Mouse (Mus musculus) layer of hippocampus, adult 8-10 months (tissue): ENCODE measurements around the gene Pex14. TPM values are rescaled to one million over a fixed set of nuclear protein-coding genes. Genes with fewer than 3 reads are reported as not detected.
"Not testable (repeated sequence)": the region's sequence is repeated elsewhere in the genome, so short reads cannot be mapped to it uniquely, and the experiment has no call there.

ENCODE experiments used
- DNase-seq, 2 experiments: peaks; one replicate each; pipeline ENCODE4 v3.0.0; 2022; ENCODE audit warnings: low spot score in 2 of 2
- total RNA-seq, 4 experiments: library from RNA; stranded (reverse); gene quantifications; 2 replicates each; pipeline ENCODE4 v1.2.4; 2022

The Pex14 gene
- total RNA-seq, 4 experiments from 2014 or later = 44.2 to 48.7 (median 46.2) TPM

DNA sequence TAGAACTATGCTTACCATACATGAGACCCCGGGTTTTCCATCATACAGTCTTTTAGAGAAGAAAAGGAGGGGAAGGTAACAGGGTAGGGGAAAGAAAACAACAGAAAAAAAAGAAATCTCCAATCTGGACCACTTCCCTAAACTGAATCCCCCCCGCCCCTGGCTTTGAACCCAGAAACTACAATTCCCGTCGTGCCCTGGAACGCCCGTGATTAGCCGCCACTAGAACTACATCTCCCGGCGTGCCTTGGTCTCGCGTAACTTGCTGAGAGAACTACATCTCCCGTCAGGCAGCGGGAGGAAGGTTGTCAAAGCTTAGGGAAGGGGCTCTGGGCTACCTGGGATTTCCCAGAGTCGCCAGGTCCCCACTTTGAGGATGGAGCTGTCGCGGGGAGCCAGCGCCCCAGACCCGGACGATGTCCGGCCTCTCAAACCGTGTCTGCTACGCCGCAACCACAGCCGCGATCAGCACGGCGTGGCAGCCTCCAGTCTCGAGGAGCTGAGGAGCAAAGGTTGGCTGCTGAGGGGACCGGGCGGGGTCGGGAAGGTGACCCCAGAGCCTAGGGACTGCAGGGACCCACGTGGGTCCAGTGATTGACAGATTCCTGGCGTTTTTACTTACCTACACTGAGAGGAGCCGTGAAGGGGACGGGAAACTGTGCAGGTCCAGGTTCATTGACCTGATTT is 4.3 kb upstream of the Pex14 start, which contains the start of gene Dffa:
Gene Dffa, plus strand, starts transcription at position 272 of the 687 bp plus-strand sequence.
- DNase-seq = peak; percentile 91 to 92

DNA sequence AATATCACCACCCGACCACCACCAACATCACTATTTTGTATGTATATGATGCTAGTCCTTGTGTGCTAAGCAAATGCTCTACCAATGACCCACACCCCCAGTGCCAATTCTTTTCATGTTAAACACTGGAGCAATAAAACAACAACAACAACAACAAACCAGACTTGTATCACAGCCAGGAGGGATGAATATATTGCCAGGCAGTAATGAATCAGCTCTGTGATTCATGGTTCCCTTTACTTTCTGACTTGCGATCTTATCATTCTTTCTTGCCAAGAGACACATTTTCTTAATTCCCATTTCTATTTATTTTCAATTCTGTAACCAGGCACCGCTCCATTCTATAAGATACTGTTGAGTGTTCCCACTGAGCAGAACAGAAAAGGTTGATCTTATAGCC is 1.8 kb upstream of the Pex14 start:
- no peak for DNase-seq

DNA sequence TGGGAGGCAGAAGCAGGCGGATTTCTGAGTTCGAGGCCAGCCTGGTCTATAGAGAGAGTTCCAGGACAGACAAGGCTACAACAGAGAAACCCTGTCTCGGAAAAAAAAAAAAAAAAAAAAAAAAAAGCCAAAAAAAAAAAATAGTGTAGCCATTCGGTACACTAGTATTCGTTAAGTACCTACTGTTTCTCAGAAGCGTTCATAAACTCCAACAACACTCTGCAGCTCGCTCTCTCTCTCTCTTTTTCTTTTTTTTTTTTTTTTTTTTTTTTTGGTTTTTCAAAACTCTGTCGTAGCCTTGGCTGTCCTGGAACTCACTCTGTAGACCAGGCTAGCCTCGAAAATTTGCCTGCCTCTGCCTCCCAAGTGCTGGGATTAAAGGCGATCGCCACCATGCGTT is 773 bp upstream of the Pex14 start:
- DNase-seq = not testable (repeated sequence)

DNA sequence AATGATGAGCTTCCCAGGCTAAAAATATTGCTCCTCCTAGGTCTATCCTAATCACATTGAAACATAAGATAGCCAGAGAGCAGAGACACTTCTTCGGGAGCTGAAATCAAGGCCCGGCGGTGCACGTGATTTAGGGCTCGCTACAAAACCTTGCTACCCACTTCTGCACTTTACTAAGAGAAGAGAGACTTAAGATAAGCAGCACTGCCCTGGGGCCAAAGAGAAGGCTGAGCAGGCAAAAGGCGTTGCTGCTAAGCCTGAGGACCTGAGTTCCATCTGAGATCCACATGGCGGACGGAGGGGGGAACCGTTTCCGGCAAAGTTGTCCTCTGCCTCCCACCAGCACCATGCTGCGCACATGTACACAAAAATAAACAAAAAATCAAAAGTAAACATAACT is 1.1 kb downstream of the Pex14 start:
- no peak for DNase-seq

DNA sequence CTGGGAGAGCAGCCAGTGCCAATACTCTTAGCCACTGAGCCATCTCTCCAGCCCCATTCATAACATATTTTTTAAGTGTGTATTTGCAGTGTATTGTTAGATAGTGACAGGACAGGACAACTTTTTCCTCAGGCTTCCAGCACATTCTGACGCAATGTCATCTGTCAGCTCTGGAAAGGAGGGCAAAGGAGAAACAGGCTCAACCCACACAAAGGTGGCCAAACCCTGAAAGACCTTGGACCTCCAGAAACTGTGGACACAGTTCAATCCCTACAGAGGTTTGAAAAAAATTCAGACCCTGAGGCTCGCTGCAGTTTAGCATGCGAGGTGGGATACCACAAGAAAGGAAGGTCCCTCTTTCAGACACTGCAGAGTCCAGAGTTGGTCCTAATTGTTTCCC is 1.7 kb downstream of the Pex14 start:
- no peak for DNase-seq

DNA sequence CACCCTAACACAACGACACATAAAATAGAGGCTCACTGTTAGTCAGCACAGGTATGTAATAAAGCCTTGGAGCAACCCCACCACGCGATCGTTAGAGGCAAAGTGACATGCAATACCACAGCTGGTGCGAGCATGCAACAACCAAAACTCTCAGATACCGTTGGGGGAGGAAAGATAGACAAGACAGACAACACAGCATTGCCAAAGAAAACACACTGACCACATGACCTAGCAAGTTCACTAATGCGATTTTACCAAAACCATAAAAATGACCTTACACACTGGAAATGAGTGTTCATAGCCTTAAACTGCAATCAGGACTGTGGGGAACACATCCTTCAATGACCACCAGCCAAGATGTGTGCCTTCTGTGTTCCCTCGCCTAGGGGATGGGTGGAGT is 8.3 kb downstream of the Pex14 start:
- DNase-seq = no peak

DNA sequence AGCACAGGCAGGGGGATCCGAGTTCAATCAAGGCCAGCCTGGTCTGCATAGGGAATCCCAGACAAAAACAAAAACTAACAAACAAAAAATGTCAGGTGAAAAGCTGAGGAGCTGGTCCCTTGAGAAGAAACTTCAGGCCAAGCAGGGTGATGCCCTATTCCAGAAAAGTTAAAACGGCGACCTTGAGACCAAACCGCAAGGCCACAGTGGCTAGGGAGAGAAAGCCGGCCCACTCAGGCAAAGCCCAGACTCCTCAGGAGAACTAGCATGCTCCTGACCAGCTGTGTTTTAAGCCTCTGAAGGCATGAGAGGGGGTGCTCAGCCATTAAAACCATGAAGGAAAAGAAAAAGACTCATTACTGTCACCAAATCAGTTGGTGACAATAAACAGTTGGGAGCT is 14.3 kb downstream of the Pex14 start:
- DNase-seq = no peak

DNA sequence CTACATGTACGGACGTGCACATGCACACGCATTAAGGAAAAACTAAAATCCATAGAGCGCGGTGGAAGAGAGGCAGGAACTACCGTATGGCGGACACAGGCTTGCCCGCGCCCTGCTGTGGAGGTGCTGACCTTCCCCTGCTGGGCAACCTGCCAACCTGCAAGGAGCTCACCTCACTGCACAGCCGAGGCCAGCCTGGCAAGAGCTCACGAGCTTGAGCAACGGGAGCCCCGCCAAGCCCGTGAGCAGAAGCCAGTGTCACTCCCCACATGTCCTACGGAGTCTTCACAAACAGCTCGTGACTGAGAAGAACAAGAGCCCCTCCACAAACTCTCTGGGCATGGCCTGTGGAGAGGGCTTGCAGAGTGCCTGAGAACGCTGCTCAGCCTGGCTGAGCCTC is 18.1 kb downstream of the Pex14 start:
- DNase-seq = no peak

DNA sequence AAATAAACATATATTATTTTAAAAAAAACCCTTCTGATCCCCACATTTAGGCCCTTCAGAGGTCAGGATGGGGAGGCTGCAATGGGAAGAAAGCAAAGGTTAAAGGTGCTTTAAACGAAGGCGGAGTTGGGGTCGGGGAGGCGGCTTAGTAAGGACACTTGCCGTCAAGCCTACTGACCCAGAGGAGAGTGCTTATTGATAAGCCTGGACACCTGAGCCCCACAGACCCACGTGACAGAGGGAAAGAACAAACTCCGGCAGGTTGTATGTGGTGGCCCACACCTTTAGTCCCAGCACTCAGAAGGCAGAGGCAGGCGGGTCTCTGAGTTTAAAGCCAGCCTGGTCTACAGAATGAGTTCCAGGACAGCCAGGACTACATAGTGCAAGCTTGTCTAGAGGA is 19.6 kb downstream of the Pex14 start:
- no peak for DNase-seq

DNA sequence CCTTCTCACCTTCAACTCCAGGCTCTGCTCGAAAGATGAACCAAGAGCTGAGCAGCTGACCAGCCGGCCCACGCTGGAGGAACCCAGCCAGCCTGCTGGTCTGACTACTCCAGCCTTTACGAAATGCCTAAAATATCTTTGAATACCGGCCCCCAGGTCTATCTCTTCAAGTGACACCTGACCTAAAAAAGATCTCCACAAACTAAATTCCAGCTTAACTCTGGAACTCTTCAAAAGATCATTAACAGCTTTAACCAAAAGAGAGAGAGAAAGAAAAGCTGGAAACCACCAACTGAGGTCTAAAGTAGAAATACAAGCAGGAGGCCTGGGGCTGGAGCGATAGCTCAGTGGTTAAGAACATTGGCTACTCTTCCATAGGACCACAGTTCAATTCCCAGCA is 20.0 kb downstream of the Pex14 start:
- DNase-seq = no peak

DNA sequence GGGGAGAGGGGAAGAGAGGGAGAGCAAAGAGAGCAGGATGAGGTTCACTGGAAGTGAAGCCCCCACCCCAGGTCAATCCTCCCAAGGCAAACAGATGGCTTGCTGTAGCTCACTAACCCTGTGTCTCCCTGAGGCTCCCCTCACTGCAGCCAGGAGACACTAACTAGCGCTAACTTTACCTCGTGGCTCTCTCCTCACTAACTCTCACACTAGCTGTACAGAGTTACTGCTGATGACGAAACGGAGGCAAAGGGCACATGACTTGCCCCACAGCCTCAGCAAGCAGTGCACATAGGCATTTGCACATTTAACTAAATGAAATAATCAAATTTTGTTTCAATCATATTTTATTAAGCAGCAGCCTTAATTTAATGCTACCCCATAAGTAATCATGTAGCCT is 21.4 kb downstream of the Pex14 start:
- no peak for DNase-seq

DNA sequence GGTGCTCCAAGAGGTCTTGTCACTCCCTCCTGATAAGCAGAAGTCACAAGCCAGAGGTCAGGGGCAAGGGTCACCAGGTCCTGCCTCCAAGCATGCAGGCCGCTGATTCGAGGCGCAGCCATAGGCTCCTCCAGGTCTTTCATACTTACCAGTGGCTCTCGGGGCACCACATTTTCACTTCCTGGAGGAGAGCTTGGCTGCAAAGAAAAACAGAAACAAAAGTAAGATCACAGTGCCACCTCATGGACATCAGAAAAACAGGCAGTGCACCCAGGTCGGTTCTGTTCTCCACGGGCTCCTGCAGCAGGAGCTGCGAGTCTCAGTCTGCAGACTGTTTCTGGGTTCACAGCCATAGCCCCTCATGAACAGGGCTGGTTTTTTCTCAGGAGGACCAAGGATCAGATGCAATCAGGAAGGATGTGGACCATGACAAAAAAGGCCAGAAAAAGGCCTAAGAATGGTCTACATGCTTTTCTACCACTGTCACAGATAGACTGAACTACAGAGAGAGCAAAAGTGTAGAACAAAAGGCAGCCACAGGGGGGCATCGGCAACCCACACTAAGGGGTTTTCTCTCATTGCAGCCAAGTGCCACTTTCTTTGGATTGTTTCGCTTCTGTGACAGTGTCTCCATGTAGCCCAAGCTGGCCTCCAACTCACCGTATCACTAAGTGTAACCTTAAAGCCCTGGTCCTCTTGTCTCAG is 23.7 kb downstream of the Pex14 start:
- DNase-seq = peak; percentile 39 to 71

DNA sequence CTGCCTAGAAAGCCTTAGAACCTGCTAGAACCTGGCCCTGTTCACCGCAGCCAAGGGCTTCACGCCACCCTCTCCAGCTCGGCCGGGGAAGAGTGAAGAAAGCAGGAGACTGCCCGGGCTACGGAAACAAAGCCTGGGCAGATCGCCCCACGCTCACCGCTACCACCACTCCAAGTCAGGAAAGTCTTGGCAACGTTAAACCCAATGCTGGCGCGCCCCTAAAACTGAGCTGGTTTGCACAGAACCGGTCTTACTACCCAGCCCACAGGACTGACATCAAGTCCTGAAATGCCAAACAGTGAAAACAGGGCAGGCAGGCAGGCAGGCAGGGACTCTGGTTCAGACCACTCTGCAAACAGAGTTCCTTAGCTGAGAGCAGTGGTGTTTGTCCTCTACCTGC is 24.6 kb downstream of the Pex14 start:
- DNase-seq = no peak

DNA sequence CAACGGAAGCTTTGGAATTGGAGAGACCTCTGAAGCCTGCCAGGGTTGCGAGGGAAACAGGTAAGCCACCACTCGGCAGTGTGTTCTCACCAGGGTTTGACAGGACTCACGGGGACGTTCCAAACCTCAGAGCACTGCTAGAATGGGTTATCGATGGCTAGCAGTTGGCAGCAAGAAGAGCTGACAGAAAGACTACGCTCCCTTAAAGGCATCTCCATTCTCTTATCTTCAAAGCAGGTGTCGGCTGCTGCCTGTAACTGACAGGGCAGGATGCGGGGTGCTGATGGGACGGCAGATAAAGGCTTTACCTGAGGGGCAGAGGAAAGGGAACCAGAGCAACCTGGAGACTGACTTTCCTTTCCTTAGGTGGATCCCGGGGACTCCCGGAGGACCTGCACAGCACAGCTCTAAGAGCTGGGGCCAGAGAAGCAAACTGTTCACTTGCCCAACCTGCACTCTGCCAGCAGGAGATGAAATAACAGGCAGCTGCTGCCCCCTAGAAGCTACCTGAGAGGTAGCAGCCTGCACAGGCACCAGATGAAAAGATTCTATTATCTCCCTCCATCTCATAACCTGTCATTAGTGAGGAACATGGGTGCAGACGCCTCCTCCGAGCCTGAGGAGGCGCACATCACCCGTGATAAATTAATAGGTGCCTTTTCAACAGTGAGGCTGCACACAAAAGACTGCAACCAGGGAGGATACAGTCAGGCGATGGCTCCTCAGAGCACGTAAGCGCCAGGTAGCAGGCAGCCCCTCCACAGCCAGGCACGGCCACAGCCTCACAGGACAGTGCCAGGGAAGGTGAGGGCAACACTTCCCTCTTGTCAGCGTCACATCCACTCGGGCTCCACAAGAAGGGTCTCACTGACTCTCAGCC is 32.8 kb downstream of the Pex14 start:
- DNase-seq = no peak

DNA sequence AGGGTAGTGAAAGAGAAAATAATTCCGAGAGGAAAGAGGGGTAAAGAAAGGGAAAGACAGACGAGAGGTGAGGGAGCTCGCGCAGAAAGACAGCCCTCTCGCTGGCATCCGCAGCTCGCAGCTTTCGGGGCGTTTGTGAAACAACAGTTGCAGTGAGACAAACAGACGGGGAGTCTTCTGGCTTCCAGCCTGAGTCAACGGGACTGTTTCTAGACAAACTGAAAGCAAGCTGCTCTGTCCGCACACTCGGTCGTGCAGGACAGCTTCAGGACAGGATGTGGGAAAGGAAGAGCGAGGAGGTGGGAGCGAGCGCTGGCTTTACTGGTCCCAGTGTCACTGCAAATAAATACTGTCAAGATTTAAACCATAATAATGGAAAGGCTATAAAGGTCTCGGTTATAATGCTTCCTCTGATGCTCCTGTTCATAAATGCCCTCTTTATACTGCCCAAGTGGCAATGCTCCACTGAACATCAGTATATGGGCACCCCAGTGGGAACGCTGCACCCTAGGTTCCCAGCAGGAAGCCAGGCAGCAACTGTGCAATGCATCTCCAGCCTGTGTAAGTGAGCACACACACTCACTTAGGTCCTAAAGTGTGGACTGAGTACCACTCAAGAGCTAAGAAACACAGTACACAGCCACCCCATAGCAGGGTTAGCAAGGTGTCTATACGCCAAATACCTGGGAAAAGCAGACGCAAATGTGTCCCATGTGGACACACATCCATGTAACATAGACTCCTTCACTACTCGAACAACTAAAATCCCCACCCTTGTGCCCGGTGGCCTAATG is 35.4 kb downstream of the Pex14 start:
- no peak for DNase-seq

DNA sequence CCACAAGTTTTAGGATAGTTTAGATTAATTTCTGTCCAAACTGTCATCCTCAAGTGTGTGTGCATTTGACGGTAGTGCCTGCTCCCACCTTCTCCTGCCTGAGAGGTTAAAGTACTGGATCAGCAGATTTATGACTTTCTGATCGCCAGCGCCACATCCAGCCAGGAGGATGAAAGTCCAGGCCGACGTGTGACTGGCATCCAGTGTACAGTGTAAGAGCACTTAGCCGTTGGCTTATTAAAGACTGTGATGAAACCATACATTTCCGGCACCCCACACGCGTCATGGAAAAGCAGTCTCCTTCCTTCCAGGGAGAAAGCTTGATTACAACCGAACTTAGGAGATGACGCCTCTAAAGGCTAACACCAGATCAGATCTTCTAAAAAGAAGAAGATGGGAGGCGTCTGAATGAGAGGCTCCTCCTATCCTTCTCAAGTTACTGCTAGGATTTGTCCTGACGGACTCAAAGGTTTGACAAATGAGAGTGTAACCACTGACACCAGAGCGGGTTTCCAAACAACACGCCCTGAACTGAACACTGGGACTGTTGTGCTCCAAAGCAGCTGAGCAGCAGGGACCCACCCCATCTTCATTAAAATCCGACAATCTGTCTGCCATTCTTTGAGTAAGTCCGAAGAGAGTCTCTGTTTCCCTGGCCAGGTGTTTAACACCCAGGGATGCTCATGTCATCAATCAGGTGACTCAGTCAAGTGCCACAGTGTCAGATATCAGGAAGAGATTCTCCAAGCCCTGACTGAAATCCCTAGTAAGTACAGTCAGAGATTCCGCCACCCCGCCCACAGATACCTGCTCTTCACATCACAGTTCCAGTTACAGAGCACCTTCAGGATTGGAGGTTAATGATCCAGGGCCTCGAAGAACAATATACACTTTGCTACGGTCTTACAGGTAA is 37.0 kb downstream of the Pex14 start:
- DNase-seq = no peak

DNA sequence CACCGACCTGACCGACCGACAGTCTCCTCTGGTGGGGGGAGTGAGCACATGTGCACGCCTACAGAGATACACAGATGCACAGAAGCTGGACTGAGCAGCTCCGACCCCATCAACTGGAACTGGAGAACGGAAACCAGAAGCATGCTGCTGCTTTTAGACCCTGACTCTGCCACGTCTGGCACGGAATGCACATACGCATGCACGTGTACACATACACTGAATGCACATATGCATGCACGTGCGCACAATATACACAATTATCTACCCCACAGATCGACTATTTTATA is 38.3 kb downstream of the Pex14 start:
- DNase-seq = no peak

DNA sequence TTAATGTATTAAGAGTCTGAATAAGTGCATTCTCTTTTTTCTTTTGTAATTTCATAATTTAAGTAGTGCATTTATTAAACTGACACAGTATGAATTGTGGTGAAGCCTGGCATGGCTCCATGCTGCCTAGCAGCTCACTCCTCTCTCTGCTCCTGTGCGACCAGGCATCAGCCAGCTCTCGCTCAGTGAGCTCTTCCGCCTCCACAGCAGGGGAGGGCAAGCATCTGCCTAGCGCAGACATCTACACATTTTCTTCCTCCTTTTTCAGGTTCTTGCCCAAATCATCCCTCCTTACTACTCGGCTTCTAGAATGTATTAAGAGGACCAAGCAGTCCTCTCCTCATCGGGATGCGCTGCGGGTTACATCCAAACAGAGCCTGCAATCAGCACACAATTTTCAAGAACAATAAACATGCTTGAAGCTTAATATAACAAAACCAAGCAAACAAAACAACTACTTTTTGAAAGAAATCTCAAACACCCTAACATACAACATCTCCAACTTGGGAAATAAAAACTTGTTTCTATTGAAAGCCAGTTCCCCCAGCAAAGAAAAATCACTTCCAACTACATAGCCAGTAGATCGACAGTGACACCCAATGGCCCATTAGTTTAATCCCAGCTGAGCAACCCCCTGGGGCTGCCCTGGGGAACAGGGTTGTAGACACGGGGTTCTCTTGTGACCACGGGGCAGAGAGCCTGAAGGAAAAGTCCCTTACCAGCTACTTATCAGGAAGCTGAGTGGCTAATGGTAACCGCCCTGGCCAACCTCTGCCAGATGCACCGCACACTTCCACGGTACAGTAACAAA is 38.9 kb downstream of the Pex14 start:
- no peak for DNase-seq

DNA sequence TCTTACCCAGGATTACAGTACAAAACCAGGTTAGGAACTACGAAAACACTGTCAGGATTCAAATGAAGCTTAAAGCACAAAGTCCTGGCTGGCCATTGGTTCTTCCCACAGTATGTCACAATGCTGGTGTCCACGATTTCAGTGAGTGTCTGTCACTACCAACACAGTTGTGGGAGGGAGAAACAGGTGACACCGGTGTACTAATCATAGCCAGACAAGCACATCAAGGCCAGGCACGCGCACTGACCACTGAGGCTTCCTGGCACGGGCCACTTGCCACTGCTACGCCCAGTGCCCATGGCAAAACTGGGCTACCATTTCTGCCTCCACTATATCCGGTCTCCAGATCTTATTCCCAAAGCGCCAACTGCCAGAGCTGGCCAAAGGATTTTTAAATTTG is 40.0 kb downstream of the Pex14 start:
- no peak for DNase-seq

DNA sequence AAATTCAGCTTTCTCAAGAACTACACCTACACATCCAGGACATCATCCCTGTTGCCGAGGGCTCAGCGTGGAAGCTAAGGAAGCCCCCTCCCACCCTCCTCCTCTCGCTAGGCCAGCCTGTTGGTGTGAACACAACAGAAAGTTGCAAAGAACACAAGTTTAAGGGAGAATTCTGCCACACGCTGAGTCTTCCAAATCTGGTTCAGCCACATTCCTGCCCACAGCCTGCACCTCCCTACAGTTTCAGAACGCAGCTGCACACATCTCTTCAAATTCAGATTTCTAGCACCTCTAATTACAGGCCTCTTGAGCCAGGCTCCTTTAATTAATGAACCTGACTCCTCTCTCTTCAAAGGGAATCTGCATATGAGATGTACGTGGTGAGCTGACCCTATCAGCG is 41.4 kb downstream of the Pex14 start:
- DNase-seq = no peak
